Mouse (Mus musculus) cerebellum, postnatal 4 days (tissue): Measurements from ENCODE around the gene Pkp1.

Experiments
- DNase-seq, 2 experiments: peaks; one replicate each; pipeline ENCODE4 v3.0.0; 2022; ENCODE audit warnings: low spot score in 2 of 2, mixed read lengths in 1 of 2

Gene Pkp1

DNA sequence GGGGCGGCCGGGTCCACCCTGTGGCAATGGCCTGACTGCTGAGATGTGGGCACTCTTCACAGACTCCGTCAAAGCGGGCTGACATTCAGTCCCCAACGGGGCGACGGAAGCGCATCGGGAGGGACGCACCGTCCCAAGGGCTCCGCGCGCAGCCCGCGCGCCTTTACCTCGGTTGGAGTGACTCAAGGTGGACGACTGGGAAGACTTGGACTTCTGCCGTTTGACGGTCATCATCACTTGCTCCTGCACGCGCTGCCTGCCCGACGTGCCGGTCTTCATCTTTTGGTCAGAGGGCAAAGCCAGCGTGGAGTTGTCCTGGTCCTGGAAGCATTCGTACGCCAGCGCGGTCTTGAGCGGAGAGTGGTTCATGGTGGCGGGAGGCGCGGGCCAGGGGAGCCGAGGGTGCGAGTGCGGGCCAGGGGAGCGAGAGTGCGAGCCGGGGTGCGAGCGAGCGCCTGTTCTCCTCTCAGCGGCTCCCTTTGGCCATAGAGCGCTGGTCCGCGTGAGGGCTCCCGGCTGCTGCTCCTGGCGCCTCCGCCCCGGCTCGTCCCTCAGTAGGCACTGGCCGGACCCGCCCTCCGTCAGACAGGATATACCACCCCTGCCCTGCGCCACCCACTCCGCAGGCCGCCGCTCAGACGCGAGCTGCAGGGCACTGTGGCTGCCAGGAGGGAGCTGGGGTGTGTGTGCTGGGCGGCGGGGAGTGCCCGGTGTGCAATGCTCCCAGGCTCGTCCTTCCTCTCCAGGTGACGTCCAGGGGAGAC lies at the start of gene Pkp1:
Gene Pkp1 (minus strand): TSS at position 564 of the 764 bp plus-strand sequence.
- DNase-seq = no peak

DNA sequence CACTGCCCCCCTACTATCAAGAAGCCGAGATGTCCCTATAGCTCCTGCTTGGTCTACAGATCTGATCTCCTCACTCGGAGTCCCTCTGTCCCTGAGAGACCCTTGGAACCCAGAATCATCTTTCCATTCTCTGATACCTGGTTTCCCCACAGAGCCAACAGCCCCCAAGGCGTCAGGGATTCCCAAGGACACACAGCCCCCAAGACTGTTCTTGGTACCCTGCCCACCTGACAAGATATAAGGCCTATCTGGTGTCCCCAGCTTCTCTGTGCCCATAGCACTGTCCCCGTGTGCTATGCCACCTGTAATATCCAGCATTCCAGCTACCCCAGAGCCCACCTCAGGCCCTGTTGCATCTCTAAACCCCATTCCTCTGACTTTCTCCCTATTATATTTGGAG lies 48.7 kb upstream of the Pkp1 start:
- DNase-seq = no peak

- DNase-seq = no peak
These were observed 45.6 kb upstream of the Pkp1 start for GRCm38 (mm10) chr1:135964561-135964960.

DNA sequence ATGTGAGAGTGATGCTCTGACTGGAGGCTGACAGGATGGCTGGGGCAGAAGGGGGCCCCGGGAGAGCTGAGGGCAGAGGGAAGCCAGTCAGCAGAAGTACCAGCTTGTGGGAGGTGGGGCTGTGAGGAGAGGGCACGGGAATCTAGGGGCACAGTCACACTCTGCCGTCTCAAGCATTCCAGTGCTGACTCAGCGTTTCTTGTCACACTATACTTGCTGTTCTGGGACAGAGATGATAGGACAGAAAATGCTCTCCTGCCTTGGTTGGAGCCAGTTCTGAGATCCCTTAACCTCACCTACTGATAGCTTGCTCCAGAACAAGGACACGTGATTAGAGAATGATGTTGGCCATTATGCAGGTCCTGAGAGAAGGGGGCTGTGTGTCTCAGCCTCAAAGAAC lies 44.2 kb upstream of the Pkp1 start:
- DNase-seq = no peak

- no peak for DNase-seq
These were observed 39.5 kb upstream of the Pkp1 start for GRCm38 (mm10) chr1:135958483-135958882.

DNA sequence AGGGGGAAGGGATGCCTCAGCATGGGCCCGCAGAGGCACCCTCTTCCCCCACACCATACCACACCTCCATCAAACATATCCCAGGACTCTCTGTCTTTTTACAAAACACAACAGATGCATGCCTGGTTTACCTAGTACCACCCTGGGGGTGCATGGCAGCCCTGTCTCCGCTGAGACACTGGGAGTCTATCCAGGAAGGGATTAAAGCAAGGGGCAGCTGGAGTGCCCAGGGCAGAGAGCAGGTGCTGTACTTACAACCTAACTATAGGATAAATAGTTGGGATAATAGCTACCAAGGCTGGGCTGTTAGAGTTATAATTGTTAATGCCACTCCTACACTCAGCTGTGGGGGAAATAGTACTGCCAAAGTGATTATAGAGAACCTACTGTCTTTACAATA lies 29.9 kb upstream of the Pkp1 start:
- no peak for DNase-seq

GRCm38 (mm10) chr1:135946247-135946646 lies 27.2 kb upstream of the Pkp1 start:
- DNase-seq = no peak

- DNase-seq = peak in 1 of 2 experiments; percentile 44
These were observed 26.7 kb upstream of the Pkp1 start for GRCm38 (mm10) chr1:135945711-135946110.

DNA sequence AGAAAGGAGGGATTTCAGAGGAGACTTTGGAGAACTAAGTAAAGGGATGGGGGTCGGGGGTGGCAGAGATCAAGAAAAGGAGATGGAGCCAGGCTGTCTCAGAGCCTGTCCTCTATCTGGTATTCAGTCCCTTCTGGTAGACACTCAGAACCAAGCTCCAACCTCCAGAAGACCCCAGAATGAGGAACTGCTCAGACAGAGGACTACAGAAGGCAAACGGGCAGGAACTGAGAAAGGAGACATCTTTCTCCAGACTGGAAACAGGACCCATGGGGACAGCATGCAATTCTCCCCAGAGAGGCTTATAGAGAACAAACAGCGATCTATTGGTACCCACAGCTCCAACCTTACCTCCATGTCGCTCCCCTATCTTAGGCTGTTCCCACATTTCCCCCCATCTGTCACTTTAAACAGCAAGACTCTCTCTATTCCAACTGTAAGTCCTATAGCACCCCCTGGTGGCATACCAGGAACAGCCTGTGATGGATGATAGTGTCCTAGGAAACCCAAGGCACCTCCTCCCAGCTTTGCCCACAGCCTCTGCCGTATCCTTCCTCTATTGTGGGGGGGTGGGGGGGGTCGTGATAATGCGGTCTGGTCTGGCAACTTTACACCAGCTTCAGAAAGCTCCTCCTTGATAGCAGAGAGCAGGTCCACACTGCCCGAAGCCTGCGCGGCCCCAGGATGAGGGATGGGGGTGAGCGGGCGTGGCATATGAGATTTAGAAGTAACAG lies 25.7 kb upstream of the Pkp1 start:
- peak; percentile 78 to 86 for DNase-seq

DNA sequence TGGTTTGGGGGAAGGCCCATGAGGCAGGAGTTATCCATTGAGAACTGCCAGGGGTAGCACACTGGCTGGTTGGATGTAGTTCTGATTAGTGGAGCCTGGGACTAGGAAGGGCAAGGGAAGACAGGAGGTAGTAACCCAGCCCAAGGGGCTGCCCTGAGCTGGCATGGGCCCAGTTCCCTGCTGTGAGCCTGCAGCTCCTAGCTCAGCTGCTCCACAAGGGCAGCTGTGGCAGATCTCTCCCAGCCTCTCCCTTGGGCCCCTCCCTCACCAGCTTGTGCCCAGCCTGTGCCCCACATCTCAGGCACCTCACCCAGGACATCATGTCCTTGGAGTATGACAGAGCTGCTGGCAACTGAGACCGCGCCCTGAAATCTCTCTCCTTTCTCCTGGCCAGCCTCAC lies 24.7 kb upstream of the Pkp1 start:
- DNase-seq = peak in 1 of 2 experiments; percentile 29

DNA sequence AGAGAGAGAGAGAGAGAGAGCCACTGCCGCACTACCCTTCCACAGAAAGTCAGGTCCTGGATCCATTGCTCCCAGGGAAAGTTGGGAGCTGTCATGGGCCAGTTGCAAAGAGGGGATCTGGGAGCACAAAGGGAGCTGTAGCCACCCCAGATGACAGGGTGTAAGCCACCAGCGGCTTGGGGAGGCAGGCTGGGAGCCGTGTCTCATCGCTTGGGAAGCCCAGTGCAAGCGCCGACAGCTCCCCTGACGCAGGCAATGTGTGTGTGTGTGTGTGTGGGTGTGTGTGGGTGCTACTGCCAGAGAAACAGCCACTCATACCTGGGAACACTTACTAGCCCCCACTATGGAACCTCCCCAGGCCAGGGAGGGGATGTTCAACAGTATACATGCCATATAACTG lies 23.1 kb upstream of the Pkp1 start:
- no peak for DNase-seq

DNA sequence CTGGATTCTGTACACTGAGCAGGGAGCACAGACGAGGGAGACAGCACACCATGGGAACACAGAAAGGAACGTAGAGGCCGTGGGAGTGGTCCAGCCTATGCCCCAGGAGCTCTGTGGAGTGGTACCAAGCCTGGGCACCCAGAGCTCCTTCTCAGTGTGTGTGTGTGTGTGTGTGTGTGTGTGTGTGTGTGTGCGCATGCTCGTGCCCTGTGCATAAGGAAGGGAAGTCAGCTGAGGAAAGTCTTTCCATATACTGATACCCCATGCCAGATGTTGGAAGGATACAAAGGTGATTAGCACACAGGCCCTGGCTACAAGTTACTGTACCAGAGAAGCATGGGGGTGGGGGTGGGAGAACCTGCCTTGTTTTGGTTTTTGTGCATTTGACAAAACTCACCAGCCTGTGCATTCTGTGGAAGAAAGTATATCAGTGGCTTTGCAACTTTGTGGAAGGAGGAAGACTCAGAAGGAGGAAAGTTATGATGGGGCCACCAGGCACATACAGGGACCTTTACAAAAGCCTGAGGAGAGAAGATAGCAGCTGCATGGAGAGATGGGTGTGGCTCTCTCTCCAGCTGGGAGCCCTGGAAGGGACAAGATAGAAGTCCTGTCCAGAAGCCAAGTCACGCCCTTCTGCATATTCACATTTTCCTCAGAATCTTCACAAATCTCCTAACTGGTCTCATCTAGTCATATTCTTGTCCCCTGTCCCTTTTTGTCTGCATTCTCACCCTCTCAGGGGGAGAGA lies 22.4 kb upstream of the Pkp1 start:
- no peak for DNase-seq

- no peak for DNase-seq
These were observed 17.1 kb upstream of the Pkp1 start for GRCm38 (mm10) chr1:135936091-135936490.

GRCm38 (mm10) chr1:135933704-135934293 lies 14.8 kb upstream of the Pkp1 start:
- no peak for DNase-seq

DNA sequence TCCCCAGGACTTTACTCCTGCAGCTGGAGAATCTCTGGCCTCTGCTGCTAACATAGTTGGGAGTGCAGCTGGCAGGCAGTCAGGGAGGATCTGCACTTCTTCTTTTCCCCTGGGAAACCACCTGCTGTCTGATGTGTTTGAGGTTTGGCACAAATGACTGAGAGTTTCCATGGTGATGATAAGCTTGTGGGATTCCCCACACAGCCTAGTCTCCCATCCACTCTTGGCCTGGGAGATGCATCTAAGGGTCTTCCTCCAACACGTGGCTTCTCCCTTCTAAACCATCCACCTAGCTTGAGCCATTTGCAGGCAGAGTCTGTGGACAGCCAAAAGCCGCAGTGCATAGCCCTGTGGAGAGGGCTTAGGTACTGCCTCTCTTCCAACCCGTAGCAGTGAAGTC lies 10.9 kb upstream of the Pkp1 start:
- no peak for DNase-seq

DNA sequence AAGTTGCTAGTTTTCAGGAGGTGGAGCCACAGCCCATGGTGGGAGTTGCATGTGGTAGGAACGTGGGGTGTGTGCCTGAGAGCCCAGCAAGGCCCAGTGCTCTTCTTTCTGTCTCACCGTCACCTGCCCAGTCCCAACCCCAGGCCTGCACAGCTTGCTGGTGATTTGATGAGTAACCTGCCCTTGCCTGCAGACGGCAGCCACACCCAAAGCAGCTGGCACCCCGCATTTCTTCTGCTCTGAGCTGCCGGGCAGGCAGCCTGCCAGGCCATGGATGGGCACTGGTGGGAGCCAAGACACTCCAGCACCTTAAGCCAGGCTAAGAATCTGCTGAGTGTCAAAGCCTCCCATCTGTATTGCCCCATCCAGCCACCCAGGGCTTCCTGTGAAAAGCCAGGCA lies 6.8 kb upstream of the Pkp1 start:
- DNase-seq = peak in 1 of 2 experiments; percentile 44

DNA sequence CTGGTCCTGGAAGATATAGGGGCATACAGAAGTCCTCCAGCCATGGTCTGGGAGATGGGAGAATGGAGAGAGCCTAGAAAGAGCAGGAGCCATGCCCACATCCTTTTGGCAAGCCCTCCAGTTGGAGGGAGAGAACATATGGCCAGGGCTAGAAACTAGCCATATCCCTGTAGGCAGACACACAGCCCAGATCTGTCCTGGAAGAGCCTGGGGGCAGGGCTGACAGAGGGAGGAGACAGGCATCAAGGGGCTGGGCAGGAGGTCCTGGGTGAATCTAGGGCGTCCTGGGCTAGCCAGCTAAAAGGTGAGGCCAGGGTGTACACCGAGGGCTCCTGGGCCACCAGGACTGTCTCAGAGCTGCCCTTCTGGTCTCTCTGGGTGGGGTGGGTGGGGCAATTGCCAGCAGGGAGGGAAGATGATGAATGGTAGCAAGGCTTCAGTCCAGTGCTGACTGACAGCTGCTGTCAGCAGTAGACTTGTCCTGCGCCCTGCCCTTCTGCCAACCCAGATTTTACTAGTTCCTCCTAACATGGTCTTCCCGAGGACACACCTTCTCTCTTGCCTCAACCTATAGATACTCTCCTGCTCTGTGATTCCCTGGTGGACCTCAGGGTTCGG lies 5.5 kb upstream of the Pkp1 start:
- no peak for DNase-seq

DNA sequence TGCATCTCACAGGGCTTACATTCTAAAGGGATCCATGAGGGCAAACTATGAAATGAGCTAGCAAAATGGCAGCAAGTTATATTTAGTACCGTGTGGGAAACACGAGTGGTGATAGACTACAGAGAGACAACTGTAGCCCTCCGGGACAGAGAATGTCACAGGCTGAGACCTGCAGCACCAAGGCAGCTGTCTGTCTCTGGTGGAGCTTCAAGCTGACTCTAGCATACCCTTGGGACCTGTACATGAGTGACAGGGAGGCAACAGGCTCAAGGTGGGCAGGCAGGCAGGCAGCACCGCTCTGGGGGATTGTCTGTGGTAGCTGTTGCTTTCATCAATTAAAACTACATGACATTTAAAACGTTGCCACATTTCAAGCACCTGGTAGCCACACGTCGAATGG lies 4.2 kb upstream of the Pkp1 start:
- no peak for DNase-seq

GRCm38 (mm10) chr1:135917206-135917605 lies 1.8 kb downstream of the Pkp1 start:
- DNase-seq = no peak

GRCm38 (mm10) chr1:135916486-135917058 lies 2.4 kb downstream of the Pkp1 start:
- DNase-seq = no peak

DNA sequence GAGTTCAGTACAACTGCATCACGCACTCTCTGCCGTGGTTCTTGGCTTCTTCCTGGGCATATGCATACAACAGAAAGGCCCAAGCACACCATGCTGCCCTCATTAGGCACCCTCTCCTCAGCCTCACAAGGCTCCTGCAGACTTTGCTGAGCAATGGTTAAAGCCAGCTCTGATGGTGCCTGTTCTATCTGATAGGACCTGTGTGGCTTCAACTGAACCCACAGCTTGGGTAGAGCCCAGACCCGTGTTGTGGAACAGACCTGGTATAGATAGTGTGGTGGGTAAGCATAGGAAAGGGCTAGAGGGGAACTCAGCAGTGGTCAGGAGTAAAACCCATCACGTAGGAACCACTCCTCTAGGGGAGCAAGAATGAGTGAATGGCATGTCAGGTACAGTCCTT lies 5.3 kb downstream of the Pkp1 start:
- DNase-seq = no peak
